Mouse (Mus musculus): ENCODE data around the gene Mrpl52. TPM values are rescaled to one million over a fixed set of nuclear protein-coding genes. Genes with fewer than 3 reads are reported as not detected.

Mrpl52 gene
- polyA plus RNA-seq, 1 experiment from 2014 or later, result 239 TPM

DNA sequence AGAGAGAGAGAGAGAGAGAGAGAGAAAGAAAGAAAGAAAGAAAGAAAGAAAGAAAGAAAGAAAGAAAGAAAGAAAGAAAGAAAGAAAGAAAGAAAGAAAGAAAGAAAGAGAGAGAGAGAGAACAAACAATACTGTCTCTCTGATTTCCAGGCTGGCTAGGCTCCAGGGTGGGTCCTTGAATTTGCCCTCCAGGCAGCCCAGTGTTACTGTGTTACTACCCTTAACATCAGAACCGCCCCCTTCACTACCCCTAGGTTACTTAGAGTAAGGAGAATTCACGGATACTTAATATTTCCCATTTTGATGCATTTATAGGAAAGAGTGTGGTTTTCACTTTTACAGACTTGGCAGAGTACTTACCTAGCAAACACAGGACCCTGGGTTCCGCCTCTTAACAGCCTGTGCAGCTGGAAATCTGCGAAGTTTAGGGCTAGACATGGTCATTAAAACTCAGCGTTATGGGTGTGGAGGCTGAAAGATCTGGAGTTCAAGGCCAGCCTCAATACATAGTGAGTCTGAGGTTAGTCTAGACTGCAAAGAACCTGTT is 10.4 kb upstream of the Mrpl52 start:
- H3K9ac ChIP-seq (replicated peaks; ENCODE audit: low read depth, low read length), result no peak overlapping the region
- no peak overlapping the region for H3K4me3 ChIP-seq (replicated peaks; ENCODE audit: low read length)
- H3K4me1 ChIP-seq (replicated peaks; ENCODE audit: control insufficient read depth, insufficient read depth, low read length), result no peaks in the 10 kb centered on the region; the same call in 1 of the 2 replicates
- no peak overlapping the region for H3K27ac ChIP-seq (ENCODE audit: low read length)
- no peaks in the 10 kb centered on the region for H3K36me3 ChIP-seq (ENCODE audit: control insufficient read depth, insufficient read depth)
- 0 out of 2 replicates have a peak, but pooled peaks cover 5% of the 10 kb centered on the region for H3K27me3 ChIP-seq (replicated peaks; ENCODE audit: control insufficient read depth, insufficient read depth, low read length)
- 36% methylated on average over 5 of the region's 5 CpGs for WGBS
- H3K9me3 ChIP-seq (ENCODE audit: control insufficient read depth, low read length), result no peaks in the 10 kb centered on the region
- ATAC-seq, result no peak
- no peak overlapping the region for H3K4me2 ChIP-seq (ENCODE audit: low read length)

- WGBS, result 57% methylated on average over 4 of the region's 4 CpGs
- ATAC-seq, result no peak
These were observed 9.9 kb upstream of the Mrpl52 start for GRCm38 (mm10) chr14:54416830-54417229.

GRCm38 (mm10) chr14:54417623-54418081 is 9.1 kb upstream of the Mrpl52 start, which contains the start of gene Slc7a7:
Slc7a7 (minus strand) TSS chr14:54417780.
- Histone ChIP-seq H3K9ac (replicated peaks; ENCODE audit: low read depth, low read length) (no peak within 1 kb of the TSS), H3K27me3 (replicated peaks; ENCODE audit: control insufficient read depth, insufficient read depth, low read length) (0 out of 2 replicates have a peak, but pooled peaks cover 5% of the 10 kb centered on the region), H3K27ac (ENCODE audit: low read length) (no peak within 1 kb of the TSS), H3K4me2 (ENCODE audit: low read length) (no peak within 1 kb of the TSS), H3K4me3 (replicated peaks; ENCODE audit: low read length) (no peak within 1 kb of the TSS), H3K4me1 (replicated peaks; ENCODE audit: control insufficient read depth, insufficient read depth, low read length) (no peaks in the 10 kb centered on the region; the same call in 1 of the 2 replicates), H3K36me3 (ENCODE audit: control insufficient read depth, insufficient read depth) (no peaks in the 10 kb centered on the region), H3K9me3 (ENCODE audit: control insufficient read depth, low read length) (no peaks in the 10 kb centered on the region)
- WGBS, result 14% methylated on average over 19 of the region's 19 CpGs
- no peak for ATAC-seq

More at GRCm38 (mm10) chr14:54416830-54417229, 9.9 kb upstream of the Mrpl52 start:
- H3K4me1 ChIP-seq (replicated peaks; ENCODE audit: control insufficient read depth, insufficient read depth, low read length), result no peaks in the 10 kb centered on the region; the same call in 1 of the 2 replicates
- H3K27me3 ChIP-seq (replicated peaks; ENCODE audit: control insufficient read depth, insufficient read depth, low read length), result 0 out of 2 replicates have a peak, but pooled peaks cover 5% of the 10 kb centered on the region
- no peaks in the 10 kb centered on the region for H3K36me3 ChIP-seq (ENCODE audit: control insufficient read depth, insufficient read depth)
- no peak overlapping the region for H3K4me3 ChIP-seq (replicated peaks; ENCODE audit: low read length)
- H3K4me2 ChIP-seq (ENCODE audit: low read length), result no peak overlapping the region
- no peak overlapping the region for H3K9ac ChIP-seq (replicated peaks; ENCODE audit: low read depth, low read length)
- H3K9me3 ChIP-seq (ENCODE audit: control insufficient read depth, low read length), result no peaks in the 10 kb centered on the region
- H3K27ac ChIP-seq (ENCODE audit: low read length), result no peak overlapping the region

- Histone ChIP-seq H3K9ac (replicated peaks; ENCODE audit: low read depth, low read length) (no peak overlapping the region), H3K27me3 (replicated peaks; ENCODE audit: control insufficient read depth, insufficient read depth, low read length) (0 out of 2 replicates have a peak, but pooled peaks cover 5% of the 10 kb centered on the region), H3K36me3 (ENCODE audit: control insufficient read depth, insufficient read depth) (no peaks in the 10 kb centered on the region), H3K4me3 (replicated peaks; ENCODE audit: low read length) (no peak overlapping the region), H3K27ac (ENCODE audit: low read length) (no peak overlapping the region), H3K9me3 (ENCODE audit: control insufficient read depth, low read length) (no peaks in the 10 kb centered on the region), H3K4me2 (ENCODE audit: low read length) (no peak overlapping the region), H3K4me1 (replicated peaks; ENCODE audit: control insufficient read depth, insufficient read depth, low read length) (peaks cover 4% of the 10 kb centered on the region)
- WGBS, result 92% methylated on average over 2 of the region's 2 CpGs
- no peak for ATAC-seq
These were observed 5.7 kb upstream of the Mrpl52 start for GRCm38 (mm10) chr14:54421014-54421413.

DNA sequence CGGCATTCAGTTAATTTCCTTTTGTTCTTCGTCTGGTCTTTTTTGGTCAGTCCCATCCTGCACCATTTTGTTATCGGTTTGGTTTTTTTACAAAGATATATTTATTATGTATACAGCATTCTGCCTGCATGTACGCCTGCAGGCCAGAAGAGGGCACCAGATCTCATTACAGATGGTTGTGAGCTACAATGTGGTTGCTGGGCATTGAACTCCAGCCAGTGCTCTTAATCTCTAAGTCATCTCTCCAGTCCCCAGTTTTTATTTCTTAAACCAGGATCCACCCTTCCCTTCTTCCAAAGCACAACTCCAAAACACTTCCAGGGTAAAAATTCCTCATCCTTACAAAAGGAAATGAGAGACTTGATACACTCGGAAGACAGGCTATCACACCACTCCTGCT is 3.3 kb upstream of the Mrpl52 start:
- Histone ChIP-seq H3K36me3 (ENCODE audit: control insufficient read depth, insufficient read depth) (no peaks in the 10 kb centered on the region), H3K4me3 (replicated peaks; ENCODE audit: low read length) (no peak overlapping the region), H3K27ac (ENCODE audit: low read length) (no peak overlapping the region), H3K4me1 (replicated peaks; ENCODE audit: control insufficient read depth, insufficient read depth, low read length) (peaks cover 13% of the 10 kb centered on the region), H3K9ac (replicated peaks; ENCODE audit: low read depth, low read length) (no peak overlapping the region), H3K4me2 (ENCODE audit: low read length) (no peak overlapping the region), H3K27me3 (replicated peaks; ENCODE audit: control insufficient read depth, insufficient read depth, low read length) (no peaks in the 10 kb centered on the region), H3K9me3 (ENCODE audit: control insufficient read depth, low read length) (no peaks in the 10 kb centered on the region)
- WGBS, result 60% methylated on average over 5 of the region's 5 CpGs
- no peak for ATAC-seq

DNA sequence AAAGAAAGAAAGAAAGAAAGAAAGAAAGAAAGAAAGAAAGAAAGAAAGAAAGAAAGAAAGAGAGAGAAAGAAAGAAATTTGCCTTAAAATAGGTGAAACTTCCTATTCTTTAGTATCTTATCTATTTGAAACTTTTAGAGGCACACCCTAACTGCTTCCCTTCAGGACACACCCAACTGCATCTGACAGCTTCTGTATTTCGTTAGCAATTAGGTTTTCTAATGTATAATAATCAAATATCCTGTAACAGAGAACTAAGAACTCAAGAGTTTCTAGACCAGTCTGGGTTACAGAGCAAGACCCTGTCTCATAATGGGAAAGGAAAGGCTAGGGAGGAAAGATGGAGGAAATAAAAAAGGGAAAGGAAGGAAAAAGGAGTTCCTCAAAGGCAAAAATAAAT is 2.1 kb upstream of the Mrpl52 start:
- Histone ChIP-seq H3K9ac (replicated peaks; ENCODE audit: low read depth, low read length) (no peak overlapping the region), H3K27ac (ENCODE audit: low read length) (no peak overlapping the region), H3K9me3 (ENCODE audit: control insufficient read depth, low read length) (no peaks in the 10 kb centered on the region), H3K4me1 (replicated peaks; ENCODE audit: control insufficient read depth, insufficient read depth, low read length) (peaks cover 18% of the 10 kb centered on the region), H3K4me2 (ENCODE audit: low read length) (no peak overlapping the region), H3K4me3 (replicated peaks; ENCODE audit: low read length) (no peak overlapping the region), H3K27me3 (replicated peaks; ENCODE audit: control insufficient read depth, insufficient read depth, low read length) (no peaks in the 10 kb centered on the region), H3K36me3 (ENCODE audit: control insufficient read depth, insufficient read depth) (no peaks in the 10 kb centered on the region)
- 82% methylated on average over 1 of the region's 1 CpGs for WGBS
- no peak for ATAC-seq

GRCm38 (mm10) chr14:54425540-54425939 is 1.2 kb upstream of the Mrpl52 start:
- H3K9ac ChIP-seq (replicated peaks; ENCODE audit: low read depth, low read length), result no peak overlapping the region
- H3K4me2 ChIP-seq (ENCODE audit: low read length), result peak overlapping the region; percentile 63
- no peak for ATAC-seq
- H3K9me3 ChIP-seq (ENCODE audit: control insufficient read depth, low read length), result no peaks in the 10 kb centered on the region
- no peak overlapping the region; the same call in 1 of the 2 replicates for H3K27ac ChIP-seq (ENCODE audit: low read length)
- H3K4me3 ChIP-seq (replicated peaks; ENCODE audit: low read length), result no peak overlapping the region
- H3K27me3 ChIP-seq (replicated peaks; ENCODE audit: control insufficient read depth, insufficient read depth, low read length), result no peaks in the 10 kb centered on the region
- WGBS, result 90% methylated on average over 1 of the region's 1 CpGs
- H3K4me1 ChIP-seq (replicated peaks; ENCODE audit: control insufficient read depth, insufficient read depth, low read length), result peaks cover 26% of the 10 kb centered on the region
- no peaks in the 10 kb centered on the region for H3K36me3 ChIP-seq (ENCODE audit: control insufficient read depth, insufficient read depth)

DNA sequence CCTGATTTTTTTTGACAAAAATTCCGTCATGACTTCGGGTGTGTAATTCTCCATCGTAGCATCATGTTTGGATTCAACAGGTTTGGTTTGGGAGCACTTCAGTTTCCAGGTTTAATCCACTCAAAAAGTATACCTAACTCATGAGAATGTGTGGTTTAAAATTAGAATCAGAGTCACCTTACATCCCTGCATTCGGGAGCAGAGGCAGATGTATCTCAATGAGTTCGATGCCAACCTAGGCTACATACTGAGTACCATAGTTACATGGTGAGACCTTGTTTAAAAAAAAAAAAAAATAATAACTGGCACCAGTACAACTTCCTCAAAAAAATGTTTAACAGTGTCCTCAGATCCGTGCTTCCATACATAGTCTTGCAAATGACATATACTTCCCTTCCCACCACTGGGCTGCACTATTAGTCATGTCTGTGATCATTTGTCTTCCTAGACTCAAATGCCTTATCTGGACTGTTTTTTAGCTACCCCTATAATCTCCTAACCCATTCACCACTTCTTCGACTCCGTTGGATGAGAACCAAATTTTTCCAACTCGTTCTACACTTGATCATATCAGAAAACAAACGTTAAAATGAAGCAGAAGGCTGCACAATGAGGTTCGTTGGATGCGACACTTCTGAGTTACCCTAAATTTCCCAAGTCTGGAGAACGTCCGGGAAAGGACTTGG is 563 bp upstream of the Mrpl52 start:
- Histone ChIP-seq H3K27me3 (replicated peaks; ENCODE audit: control insufficient read depth, insufficient read depth, low read length) (no peaks in the 10 kb centered on the region), H3K4me3 (replicated peaks; ENCODE audit: low read length) (peak overlapping the region; percentile 80), H3K27ac (ENCODE audit: low read length) (peak overlapping the region; percentile 90), H3K36me3 (ENCODE audit: control insufficient read depth, insufficient read depth) (no peaks in the 10 kb centered on the region), H3K9me3 (ENCODE audit: control insufficient read depth, low read length) (no peaks in the 10 kb centered on the region), H3K9ac (replicated peaks; ENCODE audit: low read depth, low read length) (peak overlapping the region; percentile 87), H3K4me2 (ENCODE audit: low read length) (peak overlapping the region; percentile 63), H3K4me1 (replicated peaks; ENCODE audit: control insufficient read depth, insufficient read depth, low read length) (peaks cover 32% of the 10 kb centered on the region)
- WGBS, result 32% methylated on average over 14 of the region's 14 CpGs
- ATAC-seq, result peak; percentile 47

GRCm38 (mm10) chr14:54427696-54428095 is 987 bp downstream of the Mrpl52 start:
- ATAC-seq, result no peak
- no peak overlapping the region for H3K9ac ChIP-seq (replicated peaks; ENCODE audit: low read depth, low read length)
- H3K4me3 ChIP-seq (replicated peaks; ENCODE audit: low read length), result peak overlapping the region; percentile 80

More at GRCm38 (mm10) chr14:54427696-54428095, 987 bp downstream of the Mrpl52 start:
- Histone ChIP-seq H3K27ac (ENCODE audit: low read length) (no peak overlapping the region), H3K4me2 (ENCODE audit: low read length) (peak overlapping the region; percentile 79), H3K36me3 (ENCODE audit: control insufficient read depth, insufficient read depth) (no peaks in the 10 kb centered on the region), H3K4me1 (replicated peaks; ENCODE audit: control insufficient read depth, insufficient read depth, low read length) (peaks cover 38% of the 10 kb centered on the region), H3K27me3 (replicated peaks; ENCODE audit: control insufficient read depth, insufficient read depth, low read length) (no peaks in the 10 kb centered on the region), H3K9me3 (ENCODE audit: control insufficient read depth, low read length) (no peaks in the 10 kb centered on the region)
- WGBS, result 87% methylated on average over 7 of the region's 7 CpGs

Data from forebrain, embryonic 16.5 days (tissue).